Mouse (Mus musculus): Measurements from ENCODE around the gene Sppl2c. TPM values are rescaled to one million over a fixed set of nuclear protein-coding genes. Genes with fewer than 3 reads are reported as not detected.

Sppl2c gene
- polyA plus RNA-seq, 1 experiment from 2014 or later, result not detected

DNA sequence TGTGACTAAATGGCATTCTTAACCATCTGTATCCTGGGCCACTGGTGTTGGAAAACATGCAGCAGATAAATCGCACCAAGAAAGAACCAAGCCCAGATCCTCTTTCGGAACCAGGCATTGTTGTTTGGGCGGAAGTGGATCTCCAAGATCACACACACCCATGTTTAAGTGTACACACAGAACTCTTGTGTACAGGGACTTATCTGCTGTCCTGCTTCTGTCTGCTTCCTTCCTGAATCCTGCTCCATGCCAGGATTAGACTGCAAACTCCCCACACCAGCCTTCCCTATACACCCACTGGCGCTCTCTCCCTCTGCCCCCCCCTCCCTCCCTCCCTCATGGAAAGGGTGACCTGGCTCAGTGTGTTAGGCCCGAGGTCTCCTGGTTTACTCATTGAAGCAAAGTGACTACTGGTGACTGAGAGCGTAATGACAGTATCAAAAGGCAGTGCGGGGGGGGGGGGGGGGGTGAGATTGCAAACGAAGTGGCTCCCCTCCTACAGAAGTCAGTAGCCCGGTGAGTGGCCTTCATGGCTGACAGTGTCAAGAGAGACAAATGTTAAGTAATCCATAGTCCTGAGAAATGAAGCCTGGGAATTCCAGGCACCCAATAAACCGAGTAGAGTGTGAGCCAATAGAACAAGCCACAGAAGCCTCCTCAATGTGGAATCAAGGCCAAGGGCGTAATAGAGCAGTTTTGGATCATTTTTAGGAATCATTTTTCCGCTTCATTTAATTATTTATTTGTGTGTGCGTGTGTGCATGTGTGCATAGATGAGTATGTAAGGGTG, 52.0 kb downstream of the Sppl2c start:
- Histone ChIP-seq H3K36me3 (ENCODE audit: insufficient read depth) (no peaks in the 10 kb centered on the region), H3K4me3 (ENCODE audit: low read depth, low read length) (no peak overlapping the region), H3K9me3 (ENCODE audit: low read depth, low read length) (no peaks in the 10 kb centered on the region), H3K9ac (no peak overlapping the region), H3K27ac (ENCODE audit: low read depth) (no peak overlapping the region), H3K4me2 (no peak overlapping the region), H3K27me3 (ENCODE audit: insufficient read depth, low read length) (peaks cover 35% of the 10 kb centered on the region), H3K4me1 (ENCODE audit: insufficient read depth) (no peaks in the 10 kb centered on the region)
- WGBS, result 52% methylated on average over 13 of the region's 13 CpGs
- ATAC-seq (ENCODE audit: insufficient read depth) (no peak), DNase-seq (no peak)
- no peak for TF ChIP-seq CTCF (IDR thresholded peaks at IDR 0.05; ENCODE audit: low read depth)

Other genes with a start within 250 kb of the Sppl2c start
- gene Nsf, start 232.3 kb upstream of the Sppl2c start, polyA plus RNA-seq (2014; fragmentation: Nextera tagmentation; extraction: Ambion mirVana), result 44.3 and 50.1 TPM in 2 replicates
- gene Arf2, start 219.6 kb upstream of the Sppl2c start, polyA plus RNA-seq (2014; fragmentation: Nextera tagmentation; extraction: Ambion mirVana), result 66.5 and 70.4 TPM in 2 replicates
- not detected in 2 replicates for gene Crhr1, start 53.5 kb upstream of the Sppl2c start, polyA plus RNA-seq (2014; fragmentation: Nextera tagmentation; extraction: Ambion mirVana)
- gene Mapt, start 45.1 kb downstream of the Sppl2c start, polyA plus RNA-seq (2014; fragmentation: Nextera tagmentation; extraction: Ambion mirVana), result 2.5 and 4.1 TPM in 2 replicates

All from lung, embryonic 14.5 days (tissue).